Mouse (Mus musculus) right cerebral cortex, postnatal 4 days (tissue): ENCODE data around the gene Hspa14.

ENCODE experiments used
- DNase-seq: peaks from one replicate; pipeline ENCODE4 v3.0.0-alpha.2; 2022

Gene Hspa14

DNA sequence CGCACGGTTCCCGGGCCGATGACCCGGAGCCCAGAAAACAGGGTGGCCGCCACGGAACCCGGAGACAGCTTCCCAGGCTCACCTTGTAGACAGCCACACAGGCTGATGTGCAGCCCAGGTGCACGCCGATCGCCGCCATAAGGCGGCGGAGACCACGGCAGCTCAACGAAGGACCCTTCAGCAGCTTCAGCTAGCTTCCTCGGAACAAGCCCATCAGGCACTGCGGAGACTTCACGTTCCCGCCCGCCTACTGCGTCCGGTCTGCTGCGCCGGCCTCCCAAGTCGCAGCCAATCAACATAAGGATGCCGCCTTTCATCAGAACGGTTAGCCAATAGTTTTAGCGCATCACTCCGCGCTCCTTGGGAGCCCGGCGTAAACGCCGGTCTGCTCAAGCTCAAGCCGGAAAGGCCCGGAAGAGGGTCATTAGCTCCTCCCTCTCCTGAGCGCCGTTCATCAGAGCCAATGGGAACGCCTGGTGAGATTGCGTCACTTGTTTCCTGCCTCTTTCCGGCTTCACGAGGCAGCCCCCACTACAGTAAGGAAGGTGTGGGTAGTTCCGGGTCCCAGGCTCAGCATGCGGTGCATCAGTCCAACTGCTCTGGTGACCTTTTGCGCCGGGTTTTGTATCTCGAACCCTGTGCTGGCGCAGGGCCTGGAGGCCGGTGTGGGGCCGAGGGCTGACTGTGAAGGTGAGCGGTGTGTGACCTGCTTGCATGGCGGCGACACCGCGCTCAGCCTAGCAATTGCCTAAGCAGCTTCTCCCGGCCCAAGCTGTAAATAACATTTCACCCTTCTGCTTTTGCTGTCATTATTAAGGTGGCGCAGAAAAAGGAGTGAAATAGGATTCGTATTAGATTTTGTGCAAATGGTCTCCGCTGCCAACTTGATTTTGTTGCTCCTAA lies at the start of gene Hspa14, which contains the start of the genes Gm45902 and Cdnf:
Hspa14 (minus strand) TSS at position 263 of the 903 bp plus-strand sequence.
Gm45902 (minus strand) TSS at position 239 of the 903 bp plus-strand sequence.
Cdnf (plus strand) TSS at position 479 of the 903 bp plus-strand sequence.
- DNase-seq: peak; percentile 83

GRCm38 (mm10) chr2:3546588-3546987 lies 34.0 kb upstream of the Hspa14 start:
- peak; percentile 56 for DNase-seq

DNA sequence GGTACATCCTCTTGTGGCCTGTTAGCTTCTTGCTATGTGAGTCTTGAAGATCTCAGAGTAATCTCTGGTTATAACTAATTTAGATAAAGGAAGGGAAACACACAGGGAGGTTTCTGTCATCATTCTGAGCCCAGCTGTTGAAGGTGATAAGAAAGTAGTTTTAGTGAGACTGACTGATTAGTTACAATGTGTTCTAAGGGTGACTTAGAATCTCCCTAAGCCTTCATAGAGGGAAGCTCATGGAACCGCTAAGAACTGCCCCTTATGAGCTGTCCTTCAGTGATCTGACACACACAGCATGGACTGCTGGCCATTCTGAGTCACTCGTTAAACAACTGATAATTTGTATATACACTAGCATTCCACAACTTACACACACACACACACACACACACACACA lies 33.4 kb upstream of the Hspa14 start:
- no peak for DNase-seq

- no peak for DNase-seq
Observed at GRCm38 (mm10) chr2:3541307-3542079, 28.9 kb upstream of the Hspa14 start.

- no peak for DNase-seq
Observed at GRCm38 (mm10) chr2:3526288-3526687, 13.7 kb upstream of the Hspa14 start.

DNA sequence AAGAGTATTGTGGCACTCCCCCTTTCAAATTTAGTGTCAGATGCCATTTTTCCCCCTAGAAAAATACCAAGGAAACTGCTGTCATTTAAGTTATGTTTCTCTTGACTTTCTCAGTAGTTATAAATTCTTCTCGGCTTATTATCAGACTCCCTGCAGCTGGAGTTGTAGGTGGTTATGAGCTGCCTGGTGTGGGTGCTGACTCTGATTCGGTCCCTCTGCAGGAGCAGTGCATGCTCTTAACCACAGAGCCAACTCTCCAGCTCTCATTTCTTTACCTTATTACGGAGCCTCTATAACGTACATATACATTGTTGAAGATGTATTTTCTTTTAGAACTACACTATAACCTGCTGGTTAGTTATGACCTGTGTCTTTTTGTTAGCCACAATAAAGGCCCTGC lies 9.9 kb upstream of the Hspa14 start:
- DNase-seq: no peak

- DNase-seq: no peak
Observed at GRCm38 (mm10) chr2:3512076-3512475, 538 bp downstream of the Hspa14 start.

DNA sequence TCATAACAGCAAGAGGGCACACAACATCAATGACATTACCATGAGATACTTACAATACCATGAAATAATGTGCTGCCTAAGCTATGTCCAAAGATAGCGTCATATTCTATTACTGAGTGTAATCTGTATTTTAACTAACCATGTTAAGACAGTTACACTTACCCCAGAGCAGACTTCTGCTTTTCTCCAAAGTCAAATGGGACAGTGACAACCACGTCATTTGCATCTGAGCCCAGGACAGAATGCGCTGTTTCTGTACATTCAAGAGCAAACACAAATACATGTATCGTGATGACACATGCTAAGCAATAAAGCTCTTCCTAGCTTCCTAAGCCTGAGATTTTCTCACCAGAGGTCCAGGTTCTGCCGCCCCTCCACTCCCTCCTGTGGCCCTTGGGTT lies 11.7 kb downstream of the Hspa14 start:
- no peak for DNase-seq

DNA sequence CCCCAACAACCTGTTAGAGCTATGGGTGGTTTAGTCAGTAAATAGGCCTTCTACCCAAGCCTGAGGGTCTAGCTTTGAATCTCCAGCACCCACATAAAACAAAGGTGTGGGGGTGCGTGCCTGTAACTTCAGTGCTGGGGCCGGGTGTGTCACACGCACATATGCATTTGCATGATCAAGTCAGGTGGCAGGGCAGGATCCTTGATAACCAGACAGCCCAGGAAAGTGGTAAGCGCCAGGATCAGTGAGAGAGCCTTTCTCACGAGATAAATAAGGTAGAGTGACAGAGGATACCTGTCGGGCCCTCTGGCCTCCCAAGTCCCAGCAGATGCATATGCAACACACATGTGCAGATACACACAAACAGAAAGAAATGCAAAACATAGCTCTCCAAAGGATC lies 13.1 kb downstream of the Hspa14 start:
- DNase-seq: no peak

DNA sequence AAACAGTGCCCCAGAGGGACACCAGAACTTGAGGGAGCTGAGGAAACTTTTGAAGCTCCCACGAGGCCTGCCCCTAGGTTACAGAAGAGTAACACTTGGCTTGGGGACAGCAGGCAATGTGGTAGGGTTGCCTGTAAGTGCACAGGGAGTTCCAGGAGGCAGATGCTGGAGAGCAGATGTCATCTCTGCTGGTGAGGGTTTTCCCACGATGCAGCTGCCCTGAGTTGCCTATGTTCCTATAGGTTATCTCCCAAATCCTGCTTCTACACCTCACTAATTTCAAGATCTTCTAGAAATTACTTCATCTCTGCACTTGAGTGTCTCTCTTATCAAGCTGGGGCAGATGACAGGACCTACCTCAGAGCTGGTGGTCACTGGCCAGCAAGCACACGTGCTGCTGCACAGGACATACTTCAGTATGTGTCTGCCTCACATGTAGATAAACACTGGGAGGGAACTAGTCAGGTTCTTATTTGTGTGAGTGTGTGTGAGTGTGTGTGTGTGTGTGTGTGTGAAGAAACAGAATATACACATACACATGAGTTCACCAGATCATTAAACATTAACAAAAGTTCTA lies 18.7 kb downstream of the Hspa14 start:
- DNase-seq: no peak

DNA sequence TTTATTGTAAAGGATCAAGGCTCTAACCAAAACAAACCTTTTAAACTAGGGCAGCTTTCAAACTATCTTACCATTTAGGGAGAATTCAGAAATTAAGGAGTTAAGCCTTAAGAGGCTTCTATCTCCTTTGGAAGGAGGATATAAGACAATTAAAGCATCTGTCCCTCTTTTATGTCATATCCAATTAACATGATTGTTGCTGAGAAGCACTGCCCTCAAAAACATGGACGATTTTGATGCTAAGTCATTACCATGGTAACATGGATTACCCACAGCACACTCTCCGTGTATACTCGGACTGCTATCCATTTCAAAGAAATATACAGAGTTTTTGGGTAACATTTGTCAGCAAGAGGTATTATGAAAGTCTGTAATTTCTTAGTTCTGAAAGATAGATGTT lies 22.8 kb downstream of the Hspa14 start:
- DNase-seq: no peak

DNA sequence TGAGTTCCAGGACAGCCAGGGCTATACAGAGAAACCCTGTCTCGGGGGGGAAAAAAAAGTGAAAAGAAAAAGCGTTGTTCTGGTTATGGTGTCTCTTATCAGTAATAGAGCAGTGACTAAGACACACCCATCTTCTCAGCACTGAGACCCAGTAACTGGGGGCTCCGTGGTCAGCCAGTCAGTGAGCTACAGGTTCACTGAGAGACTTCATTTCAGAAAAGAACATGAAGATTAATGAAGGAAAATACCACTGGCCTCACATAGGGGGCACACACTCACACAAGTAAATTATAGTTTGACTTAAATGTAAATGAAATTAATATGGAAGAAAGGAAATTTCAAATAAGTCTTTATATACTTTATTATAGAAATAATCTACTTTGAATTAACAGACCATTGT lies 32.4 kb downstream of the Hspa14 start:
- no peak for DNase-seq

DNA sequence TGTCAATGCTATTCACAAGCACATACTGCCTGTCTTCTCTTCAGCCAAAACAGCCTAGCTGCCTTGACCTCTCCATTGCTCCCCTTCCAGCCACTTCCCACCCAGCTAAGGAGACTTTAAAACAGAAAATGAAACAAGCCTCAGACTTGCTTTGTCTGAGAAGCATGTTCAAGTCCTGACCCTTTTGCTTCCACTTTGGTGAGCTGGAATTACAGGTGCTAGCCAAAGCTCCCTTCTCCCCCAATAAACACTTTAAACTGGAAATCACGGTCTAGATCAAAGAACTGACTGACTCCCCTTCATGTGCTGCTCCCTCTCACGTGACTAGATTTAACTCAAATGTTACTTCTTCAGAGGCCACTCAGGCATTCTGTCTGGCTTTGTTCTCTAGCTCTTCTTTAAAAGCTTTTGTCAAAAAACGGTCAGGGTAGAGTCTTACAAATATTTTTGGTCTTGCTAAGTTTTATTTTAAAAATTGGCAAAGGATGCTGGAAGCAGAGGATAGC lies 36.8 kb downstream of the Hspa14 start:
- no peak for DNase-seq

DNA sequence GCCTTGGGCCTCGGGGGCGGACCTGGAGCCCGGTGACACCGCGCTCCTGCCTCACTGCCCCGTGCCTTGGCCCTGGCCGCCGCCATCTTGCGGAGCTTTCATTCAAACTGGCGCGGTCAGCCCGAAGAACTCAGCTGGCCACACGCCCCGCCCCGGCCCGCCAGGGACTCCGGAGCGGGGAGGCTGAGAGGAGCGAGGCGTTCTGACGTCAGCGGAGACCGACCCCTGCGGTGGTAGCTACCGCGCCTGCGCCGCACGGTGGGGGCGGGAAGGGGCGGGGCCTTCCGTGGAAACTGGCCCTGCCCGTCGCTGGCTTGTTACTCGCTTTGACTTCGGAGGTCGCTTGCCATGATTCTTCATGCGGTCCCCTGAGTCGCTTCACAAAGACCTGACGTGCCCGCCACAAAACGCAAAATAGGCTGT lies 37.7 kb downstream of the Hspa14 start, which contains the start of gene Suv39h2:
Suv39h2 (minus strand) TSS at position 171 of the 423 bp plus-strand sequence.
- DNase-seq: peak; percentile 97

- peak; percentile 68 for DNase-seq
Observed at GRCm38 (mm10) chr2:3474361-3474805, 38.2 kb downstream of the Hspa14 start.

- DNase-seq: no peak
Observed at GRCm38 (mm10) chr2:3473891-3474290, 38.7 kb downstream of the Hspa14 start.

DNA sequence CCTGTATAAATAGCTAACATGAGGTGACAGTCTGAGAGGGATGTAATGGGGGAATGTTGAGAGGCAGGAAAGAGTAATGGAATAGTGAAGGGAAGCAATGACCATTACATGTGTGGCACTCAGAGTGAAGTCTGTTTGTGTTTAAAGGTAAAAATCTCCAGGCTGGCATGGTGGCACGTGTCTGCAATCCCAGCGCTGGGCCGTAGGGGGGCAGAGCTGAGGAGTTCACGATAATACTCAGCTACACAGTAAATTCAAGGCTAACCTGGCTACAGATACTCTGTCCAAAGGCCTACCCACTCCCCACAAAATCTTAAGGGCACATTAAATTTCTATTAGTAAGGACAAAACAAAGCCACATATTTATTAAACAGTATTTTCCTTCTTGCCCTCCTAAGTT lies 56.0 kb downstream of the Hspa14 start:
- no peak for DNase-seq

GRCm38 (mm10) chr2:3453096-3453495 lies 59.5 kb downstream of the Hspa14 start:
- DNase-seq: no peak

- DNase-seq: no peak
Observed at GRCm38 (mm10) chr2:3449431-3449830, 63.2 kb downstream of the Hspa14 start.

GRCm38 (mm10) chr2:3445984-3446383 lies 66.6 kb downstream of the Hspa14 start:
- no peak for DNase-seq

GRCm38 (mm10) chr2:3444206-3444605 lies 68.4 kb downstream of the Hspa14 start:
- no peak for DNase-seq
